Comparison of ENCODE assay signal across 22 mouse cellular contexts in the genomic region with DNA sequence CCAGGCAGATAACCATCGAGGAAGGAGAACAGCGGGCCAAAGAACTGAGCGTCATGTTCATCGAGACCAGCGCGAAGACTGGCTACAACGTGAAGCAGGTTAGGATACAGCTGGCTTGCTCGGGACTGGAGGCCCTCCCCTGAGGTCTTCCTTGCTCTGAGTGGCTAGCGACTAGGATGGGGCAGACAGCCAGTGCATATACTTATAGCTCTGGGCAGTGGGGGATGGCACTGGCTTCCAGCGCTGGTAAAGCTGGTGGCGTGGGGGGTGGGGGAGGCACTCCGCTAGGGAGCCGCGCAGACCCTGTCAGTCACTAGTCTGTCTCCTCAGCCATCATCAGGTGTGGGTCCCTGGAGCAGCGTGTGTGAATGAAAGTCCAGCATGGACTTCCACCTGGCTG. TPM values are rescaled to one million over a fixed set of nuclear protein-coding genes. Genes with fewer than 3 reads are reported as not detected.
DNase-seq lines count a peak whose midpoint lies in the region; ATAC-seq and TF ChIP-seq lines count a peak whose summit lies in the region.
"Had no signal": no experiment of that assay in that cellular context is flagged by ENCODE, and none has a peak within 500 bp of the region (broad histone marks: within the 10 kb centered on the region; RNA-seq: fewer than 3 reads in every experiment).

No protein-coding gene starts in this region.

- peak overlapping the region; percentile 1; the same call in 1 of the 2 replicates for H3K27ac ChIP-seq in hindbrain, embryonic 12.5 days
- H3K27ac ChIP-seq in hindbrain, embryonic 14.5 days, result no peak overlapping the region
- no peak overlapping the region for H3K27ac ChIP-seq in kidney, embryonic 16.5 days (ENCODE audit: low read length)
- 0 out of 2 replicates have a peak overlapping the region, but pooled peaks have one; percentile 9 for H3K27ac ChIP-seq in midbrain, embryonic 13.5 days
- H3K27ac ChIP-seq in midbrain, embryonic 11.5 days (ENCODE audit: low read depth, low read length), result no peak overlapping the region
- H3K27ac ChIP-seq in hindbrain, postnatal 0 days, result no peak overlapping the region
- H3K27ac ChIP-seq: gastrocnemius, adult 2 months; intestine, embryonic 15.5 days had no signal

- H3K4me2 ChIP-seq in hindbrain, embryonic 12.5 days (replicated peaks), result no peak overlapping the region
- no peak overlapping the region for H3K4me2 ChIP-seq in hindbrain, embryonic 14.5 days (replicated peaks)
- H3K4me2 ChIP-seq in kidney, embryonic 16.5 days (replicated peaks; ENCODE audit: low read depth, low read length), result no peak overlapping the region
- no peak overlapping the region for H3K4me2 ChIP-seq in midbrain, embryonic 13.5 days (replicated peaks)
- no peak overlapping the region for H3K4me2 ChIP-seq in midbrain, embryonic 11.5 days
- H3K4me2 ChIP-seq in hindbrain, postnatal 0 days (ENCODE audit: low read depth, low read length), result no peak overlapping the region
- H3K4me2 ChIP-seq: heart, embryonic 11.5 days; intestine, embryonic 15.5 days had no signal

- 0 out of 2 replicates have a peak, but pooled peaks cover 6% of the 10 kb centered on the region for H3K4me1 ChIP-seq in hindbrain, embryonic 12.5 days
- no peaks in the 10 kb centered on the region for H3K4me1 ChIP-seq in hindbrain, embryonic 14.5 days (replicated peaks; ENCODE audit: control insufficient read depth, insufficient read depth, low read length)
- H3K4me1 ChIP-seq in kidney, embryonic 16.5 days (ENCODE audit: insufficient read depth, low read length), result no peaks in the 10 kb centered on the region
- peaks cover 17% of the 10 kb centered on the region; the same call in 1 of the 2 replicates for H3K4me1 ChIP-seq in midbrain, embryonic 13.5 days (replicated peaks)
- 0 out of 2 replicates have a peak, but pooled peaks cover 2% of the 10 kb centered on the region for H3K4me1 ChIP-seq in midbrain, embryonic 11.5 days (ENCODE audit: control insufficient read depth, insufficient read depth, low read length)
- peaks cover 6% of the 10 kb centered on the region; the same call in 1 of the 2 replicates for H3K4me1 ChIP-seq in hindbrain, postnatal 0 days (ENCODE audit: insufficient read depth, low read length)
- H3K4me1 ChIP-seq: intestine, embryonic 15.5 days had no signal

- no peak for ATAC-seq in hindbrain, embryonic 12.5 days (ENCODE audit: low FRiP score)
- ATAC-seq in hindbrain, embryonic 14.5 days (ENCODE audit: low FRiP score), result no peak
- 0 out of 2 replicates have a peak, but pooled peaks have one; percentile 7 for ATAC-seq in kidney, embryonic 16.5 days (ENCODE audit: low FRiP score, low TSS enrichment)
- ATAC-seq in midbrain, embryonic 13.5 days, result 0 out of 2 replicates have a peak, but pooled peaks have one; percentile 31
- ATAC-seq in midbrain, embryonic 11.5 days (ENCODE audit: low FRiP score), result no peak
- ATAC-seq in hindbrain, postnatal 0 days, result no peak
- ATAC-seq: activated CD4-positive, CD25-positive, alpha-beta regulatory T cell, adult 4 months; CD4-positive, CD25-positive, alpha-beta regulatory T cell, adult 4 months; forebrain, embryonic 14.5 days; forebrain, postnatal 0 days; intestine, embryonic 15.5 days had no signal

- 76% methylated on average over 15 of the region's 15 CpGs for WGBS in hindbrain, embryonic 12.5 days
- WGBS in hindbrain, embryonic 14.5 days, result 75% methylated on average over 15 of the region's 15 CpGs
- 79% methylated on average over 15 of the region's 15 CpGs for WGBS in kidney, embryonic 16.5 days
- WGBS in midbrain, embryonic 13.5 days, result 66% methylated on average over 15 of the region's 15 CpGs
- 81% methylated on average over 15 of the region's 15 CpGs for WGBS in midbrain, embryonic 11.5 days
- 58% methylated on average over 15 of the region's 15 CpGs for WGBS in hindbrain, postnatal 0 days

- H3K27me3 ChIP-seq in hindbrain, embryonic 12.5 days, result no peaks in the 10 kb centered on the region
- no peaks in the 10 kb centered on the region for H3K27me3 ChIP-seq in hindbrain, embryonic 14.5 days (ENCODE audit: control insufficient read depth, insufficient read depth, low read length)
- H3K27me3 ChIP-seq in kidney, embryonic 16.5 days (ENCODE audit: insufficient read depth, low read length), result no peaks in the 10 kb centered on the region
- H3K27me3 ChIP-seq in midbrain, embryonic 13.5 days, result no peaks in the 10 kb centered on the region
- no peaks in the 10 kb centered on the region for H3K27me3 ChIP-seq in midbrain, embryonic 11.5 days (ENCODE audit: control insufficient read depth, insufficient read depth, low read length)
- no peaks in the 10 kb centered on the region for H3K27me3 ChIP-seq in hindbrain, postnatal 0 days (ENCODE audit: insufficient read depth, low read length)
- H3K27me3 ChIP-seq: intestine, embryonic 15.5 days had no signal

- H3K4me3 ChIP-seq in hindbrain, embryonic 12.5 days, result no peak overlapping the region
- H3K4me3 ChIP-seq in hindbrain, embryonic 14.5 days (replicated peaks; ENCODE audit: low read length), result no peak overlapping the region
- no peak overlapping the region for H3K4me3 ChIP-seq in kidney, embryonic 16.5 days (ENCODE audit: low read length)
- H3K4me3 ChIP-seq in midbrain, embryonic 13.5 days (replicated peaks), result no peak overlapping the region
- H3K4me3 ChIP-seq in midbrain, embryonic 11.5 days (ENCODE audit: low read depth, low read length), result no peak overlapping the region
- no peak overlapping the region for H3K4me3 ChIP-seq in hindbrain, postnatal 0 days (ENCODE audit: low read length)
- H3K4me3 ChIP-seq: gastrocnemius, adult 2 months; intestine, embryonic 15.5 days had no signal

- TF ChIP-seq CTCF in hindbrain, postnatal 0 days (IDR thresholded peaks at IDR 0.05; ENCODE audit: low read depth), result no peak

- no peak overlapping the region for H3K9ac ChIP-seq in hindbrain, embryonic 12.5 days
- no peak overlapping the region for H3K9ac ChIP-seq in hindbrain, embryonic 14.5 days
- no peak overlapping the region for H3K9ac ChIP-seq in kidney, embryonic 16.5 days (replicated peaks; ENCODE audit: low read length)
- H3K9ac ChIP-seq in midbrain, embryonic 13.5 days (replicated peaks), result no peak overlapping the region
- no peak overlapping the region for H3K9ac ChIP-seq in midbrain, embryonic 11.5 days (ENCODE audit: low read length)
- H3K9ac ChIP-seq in hindbrain, postnatal 0 days (replicated peaks; ENCODE audit: low read length), result no peak overlapping the region
- H3K9ac ChIP-seq: forebrain, postnatal 0 days; intestine, embryonic 15.5 days had no signal

- DNase-seq in hindbrain, embryonic 14.5 days (ENCODE audit: low spot score), result no peak
- no peak for DNase-seq in kidney, adult 18-20 months
- DNase-seq in midbrain, embryonic 11.5 days (ENCODE audit: low spot score, missing footprints), result no peak
- peak; percentile 30 for DNase-seq in hindbrain, postnatal 0 days (ENCODE audit: low spot score)
- no peak for DNase-seq in embryo, embryonic 10.5 days (ENCODE audit: low spot score)
- DNase-seq: adrenal gland, adult 8-10 months; adrenal gland, postnatal 25 days; cerebellum, adult 11-12 months; cerebellum, adult 8-10 months; cerebellum, postnatal 36 days; forebrain, postnatal 0 days; gastrocnemius, adult 2 months; gastrocnemius, postnatal 14 days; heart, adult 11 months had no signal

- H3K9me3 ChIP-seq in hindbrain, embryonic 12.5 days (replicated peaks), result no peaks in the 10 kb centered on the region
- no peaks in the 10 kb centered on the region for H3K9me3 ChIP-seq in hindbrain, embryonic 14.5 days (ENCODE audit: control insufficient read depth, low read length)
- no peaks in the 10 kb centered on the region for H3K9me3 ChIP-seq in kidney, embryonic 16.5 days (ENCODE audit: low read length)
- H3K9me3 ChIP-seq in midbrain, embryonic 13.5 days, result no peaks in the 10 kb centered on the region
- H3K9me3 ChIP-seq in midbrain, embryonic 11.5 days (ENCODE audit: control insufficient read depth, low read length), result no peaks in the 10 kb centered on the region
- no peaks in the 10 kb centered on the region for H3K9me3 ChIP-seq in hindbrain, postnatal 0 days (ENCODE audit: low read length)
- H3K9me3 ChIP-seq: intestine, embryonic 15.5 days had no signal

- H3K36me3 ChIP-seq in hindbrain, embryonic 12.5 days, result peaks cover 75% of the 10 kb centered on the region
- peaks cover 65% of the 10 kb centered on the region for H3K36me3 ChIP-seq in hindbrain, embryonic 14.5 days (replicated peaks; ENCODE audit: control insufficient read depth, insufficient read depth)
- no peaks in the 10 kb centered on the region for H3K36me3 ChIP-seq in kidney, embryonic 16.5 days (ENCODE audit: insufficient read depth, low read length)
- peaks cover 84% of the 10 kb centered on the region for H3K36me3 ChIP-seq in midbrain, embryonic 13.5 days
- no peaks in the 10 kb centered on the region; the same call in 1 of the 2 replicates for H3K36me3 ChIP-seq in midbrain, embryonic 11.5 days (ENCODE audit: control insufficient read depth, insufficient read depth, low read length)
- H3K36me3 ChIP-seq in hindbrain, postnatal 0 days (ENCODE audit: insufficient read depth, low read length), result peaks cover 64% of the 10 kb centered on the region
- H3K36me3 ChIP-seq: intestine, embryonic 15.5 days had no signal

RNA-seq across cellular contexts. Expression of a gene that starts 38.1 kb away (rescaled TPM):
- 47.6 and 49.5 TPM in 2 replicates for polyA plus RNA-seq in hindbrain, embryonic 12.5 days (2016; fragmentation: Nextera tagmentation; extraction: Ambion mirVana)
- 54.1 and 64.9 TPM in 2 replicates for polyA plus RNA-seq in hindbrain, embryonic 14.5 days (2014; fragmentation: Nextera tagmentation; extraction: Ambion mirVana)
- polyA plus RNA-seq in kidney, embryonic 16.5 days (2015; fragmentation: Nextera tagmentation; extraction: Ambion mirVana), result 71.6 and 76.4 TPM in 2 replicates
- polyA plus RNA-seq in midbrain, embryonic 13.5 days (2015; fragmentation: Nextera tagmentation; extraction: Ambion mirVana), result 49.3 and 55.1 TPM in 2 replicates
- polyA plus RNA-seq in midbrain, embryonic 11.5 days (2014; fragmentation: Nextera tagmentation; extraction: Ambion mirVana), result 61.5 and 62.6 TPM in 2 replicates
- 55.3 and 58.1 TPM in 2 replicates for total RNA-seq in hindbrain, postnatal 0 days (2014; rRNA removed)
- 43.1 and 44.3 TPM in 2 replicates for polyA plus RNA-seq in hindbrain, postnatal 0 days (2015; fragmentation: Nextera tagmentation; extraction: Ambion mirVana)

RNA-seq across cellular contexts. Expression of a gene that starts 52.2 kb away (rescaled TPM):
- polyA plus RNA-seq in hindbrain, embryonic 12.5 days (2016; fragmentation: Nextera tagmentation; extraction: Ambion mirVana), result 58.0 and 62.5 TPM in 2 replicates
- 80.7 and 92.0 TPM in 2 replicates for polyA plus RNA-seq in hindbrain, embryonic 14.5 days (2014; fragmentation: Nextera tagmentation; extraction: Ambion mirVana)
- polyA plus RNA-seq in kidney, embryonic 16.5 days (2015; fragmentation: Nextera tagmentation; extraction: Ambion mirVana), result 5.2 and 6.1 TPM in 2 replicates
- polyA plus RNA-seq in midbrain, embryonic 13.5 days (2015; fragmentation: Nextera tagmentation; extraction: Ambion mirVana), result 58.9 and 64.2 TPM in 2 replicates
- polyA plus RNA-seq in midbrain, embryonic 11.5 days (2014; fragmentation: Nextera tagmentation; extraction: Ambion mirVana), result 16.5 and 16.7 TPM in 2 replicates
- total RNA-seq in hindbrain, postnatal 0 days (2014; rRNA removed), result 210 and 223 TPM in 2 replicates
- 139 and 155 TPM in 2 replicates for polyA plus RNA-seq in hindbrain, postnatal 0 days (2015; fragmentation: Nextera tagmentation; extraction: Ambion mirVana)

Comparison
In these comparisons a context has a peak if more than half of its experiments do, and no peak if none do; other contexts are left out.
1. ATAC-seq: peak in kidney, embryonic 16.5 days (single experiment) and midbrain, embryonic 13.5 days (single experiment); none in hindbrain, embryonic 12.5 days (single experiment), hindbrain, embryonic 14.5 days (single experiment), midbrain, embryonic 11.5 days (single experiment) and hindbrain, postnatal 0 days (single experiment).
2. H3K27ac ChIP-seq: peak in hindbrain, embryonic 12.5 days (single experiment) and midbrain, embryonic 13.5 days (single experiment); none in hindbrain, embryonic 14.5 days (single experiment), kidney, embryonic 16.5 days (single experiment), midbrain, embryonic 11.5 days (single experiment) and hindbrain, postnatal 0 days (single experiment).